Mouse (Mus musculus): ENCODE measurements around the gene Ryr2. TPM values are rescaled to one million over a fixed set of nuclear protein-coding genes. Genes with fewer than 3 reads are reported as not detected.

The Ryr2 gene
- polyA plus RNA-seq, 1 experiment from 2014 or later: 1.1 TPM

DNA sequence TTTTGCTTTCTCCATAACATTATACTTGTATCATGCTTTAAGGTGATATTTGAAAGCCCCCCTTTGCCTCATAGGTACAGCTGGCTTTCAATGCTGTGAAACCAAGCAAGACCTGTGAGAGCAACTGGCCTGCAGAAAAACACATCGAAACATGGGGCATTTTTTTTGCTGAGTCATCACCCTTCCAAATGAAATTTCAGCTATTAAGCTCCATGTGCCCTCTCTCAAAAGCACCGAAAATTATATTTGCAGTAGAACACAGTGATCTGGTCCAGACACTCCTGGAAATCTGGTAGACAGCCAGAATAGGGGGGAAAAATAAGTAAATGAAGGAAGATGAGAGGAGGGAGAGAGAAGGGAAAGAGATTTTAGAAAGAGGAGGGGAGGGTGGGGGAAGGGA lies 180.5 kb downstream of the Ryr2 start:
- Histone ChIP-seq H3K4me2 (no peak overlapping the region), H3K9ac (no peak overlapping the region), H3K4me3 (replicated peaks) (no peak overlapping the region), H3K27ac (no peak overlapping the region), H3K4me1 (no peaks in the 10 kb centered on the region), H3K9me3 (no peaks in the 10 kb centered on the region), H3K27me3 (replicated peaks) (no peaks in the 10 kb centered on the region), H3K36me3 (no peaks in the 10 kb centered on the region)
- WGBS: 68% methylated on average over 2 of the region's 2 CpGs
- ATAC-seq (ENCODE audit: insufficient read depth, low FRiP score, low read depth): no peak

DNA sequence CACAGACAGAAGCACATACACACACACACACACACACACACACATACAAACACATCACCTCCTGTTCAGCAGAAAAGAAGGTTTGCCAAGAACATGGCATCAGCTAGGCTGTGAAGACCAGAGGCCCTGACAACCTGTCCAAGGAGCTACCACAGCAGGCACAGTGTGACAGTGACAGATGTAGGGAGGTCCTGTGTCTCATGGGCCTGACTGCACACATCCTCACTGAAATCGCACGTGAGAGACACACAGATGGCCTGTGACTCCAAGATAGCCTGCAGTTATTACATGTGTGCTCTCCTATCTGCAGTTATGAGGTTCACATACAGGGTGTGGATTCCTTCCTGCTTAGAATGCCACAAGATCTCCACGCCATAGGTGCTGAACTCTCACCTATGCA lies 182.0 kb downstream of the Ryr2 start:
- ATAC-seq (ENCODE audit: insufficient read depth, low FRiP score, low read depth): peak; percentile 88
- Histone ChIP-seq H3K36me3 (no peaks in the 10 kb centered on the region), H3K4me1 (no peaks in the 10 kb centered on the region), H3K9me3 (no peaks in the 10 kb centered on the region), H3K9ac (no peak overlapping the region), H3K27ac (no peak overlapping the region), H3K27me3 (replicated peaks) (no peaks in the 10 kb centered on the region), H3K4me3 (replicated peaks) (no peak overlapping the region), H3K4me2 (no peak overlapping the region)
- 86% methylated on average over 3 of the region's 3 CpGs for WGBS

DNA sequence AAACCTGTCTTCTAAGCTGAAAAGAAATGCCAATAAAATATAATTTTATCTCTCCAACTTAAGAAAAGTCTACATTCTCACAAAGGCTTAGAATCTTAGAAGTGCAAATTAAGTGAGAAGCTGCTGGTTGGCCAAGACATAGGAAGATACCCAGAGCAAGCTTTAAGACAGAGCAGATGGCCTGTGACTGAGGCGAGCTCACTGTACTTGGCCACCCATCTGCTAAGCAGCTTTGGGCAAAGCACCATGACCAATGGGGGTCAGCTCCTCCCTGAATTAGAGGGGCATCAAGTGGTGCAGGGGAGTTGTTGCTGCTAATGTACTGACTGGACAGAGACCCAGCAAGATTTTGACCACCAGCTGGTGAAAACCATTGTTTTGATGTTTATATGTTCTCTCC lies 186.2 kb downstream of the Ryr2 start:
- Histone ChIP-seq H3K4me1 (no peaks in the 10 kb centered on the region), H3K27ac (no peak overlapping the region), H3K9me3 (no peaks in the 10 kb centered on the region), H3K4me2 (no peak overlapping the region), H3K4me3 (replicated peaks) (no peak overlapping the region), H3K9ac (no peak overlapping the region), H3K27me3 (replicated peaks) (no peaks in the 10 kb centered on the region), H3K36me3 (no peaks in the 10 kb centered on the region)
- WGBS: 68% methylated on average over 1 of the region's 1 CpGs
- ATAC-seq (ENCODE audit: insufficient read depth, low FRiP score, low read depth): no peak

DNA sequence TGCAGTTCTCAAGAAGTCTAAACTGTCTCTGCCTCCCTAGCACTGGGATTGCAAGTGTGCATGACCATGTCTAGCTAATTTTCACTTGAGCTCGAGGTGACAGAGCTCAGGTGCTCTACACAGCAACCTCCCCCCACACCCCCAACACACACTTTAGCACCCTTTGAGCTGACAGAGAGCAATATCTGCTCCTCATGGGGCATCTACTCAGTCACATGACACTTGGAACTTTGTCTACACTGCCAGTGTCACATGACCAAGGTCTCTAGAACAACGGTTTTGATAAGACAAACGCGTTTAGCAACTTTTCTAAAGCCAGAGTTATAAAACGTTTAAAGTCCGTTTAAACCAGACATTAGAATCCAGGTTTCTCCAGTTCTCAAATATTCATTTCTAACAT lies 187.3 kb downstream of the Ryr2 start:
- no peaks in the 10 kb centered on the region for H3K4me1 ChIP-seq
- H3K9me3 ChIP-seq: no peaks in the 10 kb centered on the region
- no peaks in the 10 kb centered on the region for H3K36me3 ChIP-seq
- no peak overlapping the region for H3K4me3 ChIP-seq (replicated peaks)
- H3K27me3 ChIP-seq (replicated peaks): no peaks in the 10 kb centered on the region
- ATAC-seq (ENCODE audit: insufficient read depth, low FRiP score, low read depth): no peak
- no peak overlapping the region for H3K4me2 ChIP-seq
- no peak overlapping the region for H3K27ac ChIP-seq
- 73% methylated on average over 6 of the region's 6 CpGs for WGBS
- no peak overlapping the region for H3K9ac ChIP-seq

DNA sequence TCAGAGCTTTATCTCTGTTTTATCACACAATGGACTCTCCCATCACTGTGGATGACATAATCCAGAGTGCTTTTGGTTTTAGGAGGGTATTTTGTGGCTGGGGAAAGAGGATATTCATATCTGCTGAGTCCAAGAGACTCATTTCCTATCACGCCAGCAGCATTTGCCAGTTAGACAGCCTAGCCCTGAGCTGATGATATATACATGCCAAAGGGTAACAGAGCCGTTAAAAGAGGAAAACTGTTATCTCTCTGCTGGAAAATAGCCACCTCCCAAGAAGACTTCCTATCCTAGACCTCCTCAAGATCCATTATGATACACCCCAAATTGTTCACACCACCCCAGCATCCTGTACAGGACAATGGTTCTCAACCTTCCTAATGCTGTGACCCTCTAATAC lies 191.1 kb downstream of the Ryr2 start:
- no peak for ATAC-seq (ENCODE audit: insufficient read depth, low FRiP score, low read depth)
- Histone ChIP-seq H3K9me3 (no peaks in the 10 kb centered on the region), H3K36me3 (no peaks in the 10 kb centered on the region), H3K27me3 (replicated peaks) (no peaks in the 10 kb centered on the region), H3K9ac (no peak overlapping the region), H3K4me1 (no peaks in the 10 kb centered on the region), H3K4me3 (replicated peaks) (no peak overlapping the region), H3K4me2 (no peak overlapping the region), H3K27ac (no peak overlapping the region)
- 67% methylated on average over 2 of the region's 2 CpGs for WGBS

DNA sequence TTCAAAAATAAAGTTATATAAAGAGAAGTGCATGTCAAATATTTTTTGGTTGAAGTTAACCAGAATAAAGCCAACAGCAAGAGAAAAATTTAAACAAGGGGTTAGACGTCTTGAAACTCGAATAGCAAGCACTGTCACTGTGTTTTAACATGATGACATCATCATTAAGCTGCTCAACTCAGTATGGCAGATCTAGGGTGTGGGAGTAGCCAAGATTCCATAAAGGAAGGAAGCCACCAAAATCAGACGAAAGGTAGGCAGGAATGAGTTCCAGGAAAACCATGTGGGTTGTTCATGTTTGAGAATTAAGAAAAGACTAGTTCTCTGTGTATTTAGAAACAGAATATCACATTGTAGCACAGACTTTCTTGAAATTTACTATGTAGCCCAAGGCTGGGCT lies 192.1 kb downstream of the Ryr2 start:
- ATAC-seq (ENCODE audit: insufficient read depth, low FRiP score, low read depth): no peak
- H3K9ac ChIP-seq: no peak overlapping the region
- 64% methylated on average over 3 of the region's 3 CpGs for WGBS
- H3K36me3 ChIP-seq: no peaks in the 10 kb centered on the region
- no peak overlapping the region for H3K27ac ChIP-seq
- no peak overlapping the region for H3K4me3 ChIP-seq (replicated peaks)
- no peak overlapping the region for H3K4me2 ChIP-seq
- H3K27me3 ChIP-seq (replicated peaks): no peaks in the 10 kb centered on the region
- H3K9me3 ChIP-seq: no peaks in the 10 kb centered on the region
- H3K4me1 ChIP-seq: no peaks in the 10 kb centered on the region

DNA sequence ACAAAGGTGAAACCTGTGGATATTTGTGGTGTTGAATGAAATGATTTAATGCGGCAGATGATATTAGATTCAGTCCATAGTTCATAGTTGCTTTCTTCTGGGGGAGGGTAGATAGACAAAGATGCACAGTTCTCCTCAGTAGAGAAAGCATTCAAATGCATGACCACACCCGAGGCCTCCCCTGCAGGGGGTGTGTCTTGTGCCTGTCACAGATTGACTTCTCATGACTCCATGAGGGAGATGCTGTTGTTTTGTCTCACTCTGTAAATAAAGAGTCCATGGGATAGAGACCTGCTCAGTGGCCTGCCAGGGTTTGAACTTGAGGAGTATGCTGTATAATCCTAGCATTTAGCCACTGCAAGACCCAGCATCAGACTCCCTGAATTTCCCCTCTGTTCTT lies 194.5 kb downstream of the Ryr2 start:
- H3K9ac ChIP-seq: no peak overlapping the region
- 77% methylated on average over 2 of the region's 2 CpGs for WGBS
- no peak for ATAC-seq (ENCODE audit: insufficient read depth, low FRiP score, low read depth)
- H3K4me1 ChIP-seq: no peaks in the 10 kb centered on the region
- H3K27ac ChIP-seq: no peak overlapping the region
- H3K4me3 ChIP-seq (replicated peaks): no peak overlapping the region
- H3K9me3 ChIP-seq: no peaks in the 10 kb centered on the region
- H3K4me2 ChIP-seq: no peak overlapping the region
- no peaks in the 10 kb centered on the region for H3K36me3 ChIP-seq
- H3K27me3 ChIP-seq (replicated peaks): no peaks in the 10 kb centered on the region

DNA sequence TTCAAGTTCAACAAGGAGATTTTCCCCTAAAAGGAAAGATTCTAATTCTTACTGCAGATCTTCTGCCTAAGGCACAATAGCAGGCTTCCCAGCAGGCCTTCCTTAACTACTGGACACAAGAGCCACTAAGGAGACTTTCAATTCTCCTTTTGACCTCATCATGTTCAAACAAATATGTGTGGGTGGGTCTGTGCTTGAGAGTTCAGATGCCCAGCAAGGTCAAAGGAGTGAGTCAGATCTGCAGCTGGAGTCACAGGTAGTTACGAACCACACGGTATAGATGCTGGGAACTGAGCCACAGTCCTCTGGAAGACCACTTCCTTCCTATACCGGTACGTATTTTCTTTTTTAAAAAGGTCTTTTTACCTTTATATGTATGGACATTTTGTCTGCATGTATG lies 198.6 kb downstream of the Ryr2 start:
- ATAC-seq (ENCODE audit: insufficient read depth, low FRiP score, low read depth): no peak
- WGBS: 90% methylated on average over 4 of the region's 4 CpGs
- no peak overlapping the region for H3K4me2 ChIP-seq
- H3K27me3 ChIP-seq (replicated peaks): no peaks in the 10 kb centered on the region
- no peaks in the 10 kb centered on the region for H3K4me1 ChIP-seq
- H3K36me3 ChIP-seq: no peaks in the 10 kb centered on the region
- no peak overlapping the region for H3K27ac ChIP-seq
- no peak overlapping the region for H3K9ac ChIP-seq
- no peak overlapping the region for H3K4me3 ChIP-seq (replicated peaks)
- no peaks in the 10 kb centered on the region for H3K9me3 ChIP-seq

DNA sequence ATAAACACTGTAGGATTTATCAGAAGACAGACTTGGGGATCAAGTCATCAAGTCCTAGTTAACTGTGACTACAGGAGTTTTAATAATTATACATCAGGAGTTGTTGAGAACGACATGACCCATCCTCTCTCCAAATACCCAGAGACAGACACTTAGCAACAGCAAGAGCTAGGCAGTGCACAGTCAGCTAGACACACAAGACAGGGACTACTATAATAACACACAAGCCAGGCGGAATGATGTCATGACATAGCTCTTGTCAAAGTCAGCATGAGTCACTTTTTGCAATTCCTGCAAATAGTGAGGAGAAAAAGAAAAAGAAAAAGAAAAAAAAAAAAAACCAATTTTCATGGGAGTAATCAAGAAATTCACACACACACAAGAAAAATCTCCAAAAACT lies 201.6 kb downstream of the Ryr2 start:
- Histone ChIP-seq H3K4me1 (no peaks in the 10 kb centered on the region), H3K4me3 (replicated peaks) (no peak overlapping the region), H3K9me3 (no peaks in the 10 kb centered on the region), H3K27ac (no peak overlapping the region), H3K27me3 (replicated peaks) (no peaks in the 10 kb centered on the region), H3K36me3 (no peaks in the 10 kb centered on the region), H3K4me2 (no peak overlapping the region), H3K9ac (no peak overlapping the region)
- no peak for ATAC-seq (ENCODE audit: insufficient read depth, low FRiP score, low read depth)
- WGBS: 73% methylated on average over 2 of the region's 2 CpGs

DNA sequence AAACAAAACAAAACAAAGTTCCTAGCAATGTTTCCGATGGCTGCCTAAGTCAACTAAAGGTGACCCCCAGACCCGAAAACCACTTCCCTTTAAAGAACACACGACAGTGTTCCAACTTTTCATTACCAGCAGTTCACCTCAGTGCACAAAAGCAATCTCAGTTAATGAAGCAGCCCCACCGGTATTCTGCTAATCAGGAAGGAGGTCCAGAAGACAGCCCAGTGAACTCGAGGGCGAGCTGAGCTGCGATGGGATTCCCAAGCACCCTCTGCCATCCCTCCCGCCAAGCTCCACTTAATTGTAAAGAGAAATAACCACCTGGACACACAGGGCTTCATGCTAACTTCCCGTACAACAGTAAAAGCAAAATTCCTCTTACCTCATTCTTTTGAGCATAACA lies 203.5 kb downstream of the Ryr2 start:
- no peaks in the 10 kb centered on the region for H3K4me1 ChIP-seq
- no peak overlapping the region for H3K4me3 ChIP-seq (replicated peaks)
- WGBS: 67% methylated on average over 9 of the region's 9 CpGs
- no peak overlapping the region for H3K4me2 ChIP-seq
- H3K9me3 ChIP-seq: no peaks in the 10 kb centered on the region
- H3K36me3 ChIP-seq: no peaks in the 10 kb centered on the region
- ATAC-seq (ENCODE audit: insufficient read depth, low FRiP score, low read depth): no peak
- no peak overlapping the region for H3K27ac ChIP-seq
- H3K27me3 ChIP-seq (replicated peaks): no peaks in the 10 kb centered on the region
- no peak overlapping the region for H3K9ac ChIP-seq

DNA sequence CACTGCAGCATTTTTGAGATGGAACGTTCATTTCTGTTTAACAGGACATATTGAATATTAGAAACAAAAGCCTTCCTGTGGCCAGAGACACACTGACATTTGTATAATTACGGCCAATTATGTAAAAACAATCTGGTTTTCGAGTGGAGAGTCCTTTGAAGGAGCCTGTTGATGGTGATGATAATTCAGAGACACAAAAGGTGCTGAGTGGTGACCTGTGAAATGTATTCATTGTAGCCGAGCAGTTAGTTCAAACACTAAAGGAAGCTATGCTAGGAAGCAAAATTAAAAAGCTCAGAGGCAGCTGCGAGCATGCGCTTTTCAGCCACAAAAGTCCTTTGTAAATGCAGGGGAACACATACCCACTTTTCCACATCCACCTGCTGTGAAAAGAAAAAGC lies 203.9 kb downstream of the Ryr2 start:
- no peak overlapping the region for H3K4me2 ChIP-seq

DNA sequence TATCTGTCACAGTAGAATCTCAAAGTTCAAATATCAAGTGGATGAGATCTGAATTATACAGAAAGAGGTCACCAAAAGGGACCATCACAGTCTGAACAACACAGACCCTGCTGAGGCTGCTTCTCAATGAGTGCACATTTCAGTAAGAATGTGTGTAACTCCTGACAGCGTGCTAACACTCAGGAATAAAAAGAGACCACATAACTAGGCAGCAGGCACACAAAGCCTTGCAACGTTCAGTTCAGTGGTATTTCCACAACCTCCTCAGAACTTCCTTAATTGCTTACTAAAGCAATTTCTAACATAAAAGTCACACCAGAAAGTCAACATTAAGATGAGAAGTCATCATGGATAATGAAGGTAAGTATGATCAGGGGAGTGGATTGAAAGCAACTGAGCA lies 206.1 kb downstream of the Ryr2 start:
- no peak overlapping the region for H3K27ac ChIP-seq
- WGBS: 64% methylated on average over 2 of the region's 2 CpGs
- ATAC-seq (ENCODE audit: insufficient read depth, low FRiP score, low read depth): no peak
- no peak overlapping the region for H3K4me2 ChIP-seq
- H3K4me3 ChIP-seq (replicated peaks): no peak overlapping the region
- no peaks in the 10 kb centered on the region for H3K36me3 ChIP-seq
- H3K9ac ChIP-seq: no peak overlapping the region
- no peaks in the 10 kb centered on the region for H3K9me3 ChIP-seq
- H3K27me3 ChIP-seq (replicated peaks): no peaks in the 10 kb centered on the region
- H3K4me1 ChIP-seq: no peaks in the 10 kb centered on the region

More for the DNA sequence above, 203.9 kb downstream of the Ryr2 start:
- no peaks in the 10 kb centered on the region for H3K4me1 ChIP-seq
- no peaks in the 10 kb centered on the region for H3K9me3 ChIP-seq
- H3K9ac ChIP-seq: no peak overlapping the region
- H3K27ac ChIP-seq: no peak overlapping the region
- ATAC-seq (ENCODE audit: insufficient read depth, low FRiP score, low read depth): no peak
- 70% methylated on average over 6 of the region's 6 CpGs for WGBS
- no peaks in the 10 kb centered on the region for H3K36me3 ChIP-seq
- H3K4me3 ChIP-seq (replicated peaks): no peak overlapping the region
- no peaks in the 10 kb centered on the region for H3K27me3 ChIP-seq (replicated peaks)

DNA sequence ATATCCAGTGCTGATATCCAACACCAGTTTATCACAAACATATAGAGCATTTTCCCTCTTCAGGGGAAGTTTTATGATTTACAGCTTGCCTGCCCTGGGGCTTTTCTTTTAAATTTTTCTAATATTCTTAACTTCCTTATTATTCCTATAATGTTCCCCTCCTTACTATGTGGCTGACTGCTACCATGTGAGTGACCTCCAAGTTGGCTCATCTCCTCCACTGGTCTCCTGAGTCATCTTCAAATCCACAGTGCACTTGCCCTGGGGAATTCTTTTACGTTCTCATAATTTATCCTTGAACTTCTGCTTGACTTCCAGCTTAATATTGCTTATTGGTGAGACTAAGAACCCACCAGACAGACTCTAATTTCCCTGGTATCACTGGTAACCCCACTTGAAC lies 211.1 kb downstream of the Ryr2 start:
- Histone ChIP-seq H3K9me3 (no peaks in the 10 kb centered on the region), H3K4me1 (no peaks in the 10 kb centered on the region), H3K27ac (no peak overlapping the region), H3K4me2 (no peak overlapping the region), H3K36me3 (no peaks in the 10 kb centered on the region), H3K4me3 (replicated peaks) (no peak overlapping the region), H3K27me3 (replicated peaks) (no peaks in the 10 kb centered on the region), H3K9ac (no peak overlapping the region)
- no peak for ATAC-seq (ENCODE audit: insufficient read depth, low FRiP score, low read depth)
- WGBS: 70% methylated on average over 1 of the region's 1 CpGs

All from stomach, embryonic 15.5 days (tissue).